ENCODE assay signal across 8 mouse cellular contexts in genomic region chr17:44738121-44738637, GRCm38 (mm10). TPM values are rescaled to one million over a fixed set of nuclear protein-coding genes. Genes with fewer than 3 reads are reported as not detected.
A peak's percentile ranks its signal among the peaks of the same experiment; 100 is the strongest.
DNase-seq lines count a peak whose midpoint lies in the region; ATAC-seq lines count a peak whose summit lies in the region.

No protein-coding gene starts in this region.

- no peaks in the 10 kb centered on the region for H3K9me3 ChIP-seq in kidney, embryonic 16.5 days (ENCODE audit: low read length)
- no peaks in the 10 kb centered on the region for H3K9me3 ChIP-seq in forebrain, embryonic 14.5 days (replicated peaks; ENCODE audit: control insufficient read depth, low read length)
- no peaks in the 10 kb centered on the region for H3K9me3 ChIP-seq in liver, embryonic 16.5 days (replicated peaks; ENCODE audit: control insufficient read depth, low read length)

- peaks cover 32% of the 10 kb centered on the region for H3K4me1 ChIP-seq in kidney, embryonic 16.5 days (ENCODE audit: insufficient read depth, low read length)
- H3K4me1 ChIP-seq in forebrain, embryonic 14.5 days (ENCODE audit: control insufficient read depth, insufficient read depth, low read length), result peaks cover 10% of the 10 kb centered on the region; the same call in 1 of the 2 replicates
- H3K4me1 ChIP-seq in liver, embryonic 16.5 days (ENCODE audit: control insufficient read depth, low read depth, low read length), result no peaks in the 10 kb centered on the region; the same call in none of the 2 replicates

- peaks cover 60% of the 10 kb centered on the region for H3K27me3 ChIP-seq in kidney, embryonic 16.5 days (ENCODE audit: insufficient read depth, low read length)
- peaks cover 68% of the 10 kb centered on the region for H3K27me3 ChIP-seq in forebrain, embryonic 14.5 days (replicated peaks; ENCODE audit: control insufficient read depth, insufficient read depth, low read length)
- H3K27me3 ChIP-seq in liver, embryonic 16.5 days (ENCODE audit: control insufficient read depth, insufficient read depth, low read depth, low read length), result peaks cover 65% of the 10 kb centered on the region

- ATAC-seq in kidney, embryonic 16.5 days (ENCODE audit: low FRiP score, low TSS enrichment), result no peak
- no peak for ATAC-seq in forebrain, embryonic 14.5 days
- no peak for ATAC-seq in liver, embryonic 16.5 days (ENCODE audit: low read depth)
- no peak for ATAC-seq in monocyte, adult 5-6 weeks (replicated peaks; ENCODE audit: insufficient number of reproducible peaks, low FRiP score, low TSS enrichment, poor library complexity, severe bottlenecking)

- no peak overlapping the region for H3K27ac ChIP-seq in kidney, embryonic 16.5 days (ENCODE audit: low read length)
- H3K27ac ChIP-seq in forebrain, embryonic 14.5 days (ENCODE audit: low read depth, low read length), result no peak overlapping the region
- H3K27ac ChIP-seq in liver, embryonic 16.5 days (ENCODE audit: low read length), result no peak overlapping the region

- H3K36me3 ChIP-seq in kidney, embryonic 16.5 days (ENCODE audit: insufficient read depth, low read length), result no peaks in the 10 kb centered on the region
- no peaks in the 10 kb centered on the region for H3K36me3 ChIP-seq in forebrain, embryonic 14.5 days (ENCODE audit: control insufficient read depth, insufficient read depth, low read length)
- H3K36me3 ChIP-seq in liver, embryonic 16.5 days (ENCODE audit: control insufficient read depth, insufficient read depth), result no peaks in the 10 kb centered on the region

- DNase-seq in kidney, postnatal 25 days, result no peak
- peak; percentile 78 for DNase-seq in Muller cell, postnatal 12 days (ENCODE audit: inconsistent ontology term)
- peak; percentile 22 for DNase-seq in forebrain, embryonic 14.5 days (ENCODE audit: low spot score)
- no peak for DNase-seq in cerebellum, adult 9-10 months
- DNase-seq in lung, postnatal 4 days, result no peak

- peak overlapping the region; percentile 26 for H3K4me3 ChIP-seq in kidney, embryonic 16.5 days (ENCODE audit: low read length)
- no peak overlapping the region for H3K4me3 ChIP-seq in forebrain, embryonic 14.5 days (ENCODE audit: low read depth, low read length)
- H3K4me3 ChIP-seq in liver, embryonic 16.5 days (ENCODE audit: low read depth, low read length), result peak overlapping the region; percentile 17; the same call in 1 of the 2 replicates

- 6% methylated on average over 15 of the region's 22 CpGs for WGBS in kidney, embryonic 16.5 days
- 1% methylated on average over 21 of the region's 22 CpGs for WGBS in forebrain, embryonic 14.5 days
- WGBS in liver, embryonic 16.5 days (ENCODE audit: insufficient replicate concordance), result 0% methylated on average over 16 of the region's 22 CpGs

- peak overlapping the region; percentile 49 for H3K4me2 ChIP-seq in kidney, embryonic 16.5 days (replicated peaks; ENCODE audit: low read depth, low read length)
- no peak overlapping the region for H3K4me2 ChIP-seq in forebrain, embryonic 14.5 days (ENCODE audit: low read length)
- H3K4me2 ChIP-seq in liver, embryonic 16.5 days (ENCODE audit: low read depth, low read length), result peak overlapping the region; percentile 42; the same call in 1 of the 2 replicates

- no peak overlapping the region for H3K9ac ChIP-seq in kidney, embryonic 16.5 days (replicated peaks; ENCODE audit: low read length)
- no peak overlapping the region for H3K9ac ChIP-seq in forebrain, embryonic 14.5 days (ENCODE audit: low read length)
- no peak overlapping the region for H3K9ac ChIP-seq in liver, embryonic 16.5 days (ENCODE audit: low read depth, low read length)

RNA-seq across cellular contexts. Expression of gene Supt3, which starts 38.8 kb away (rescaled TPM):
- polyA plus RNA-seq in kidney, embryonic 16.5 days (2015; fragmentation: Nextera tagmentation; extraction: Ambion mirVana), result 20.7 and 23.6 TPM in 2 replicates
- polyA plus RNA-seq in forebrain, embryonic 14.5 days (2014; fragmentation: Nextera tagmentation; extraction: Ambion mirVana), result 19.0 and 21.3 TPM in 2 replicates
- polyA plus RNA-seq in liver, embryonic 16.5 days (2015; fragmentation: Nextera tagmentation; extraction: Ambion mirVana), result 6.0 and 6.2 TPM in 2 replicates
- 4.9 to 9.2 TPM (median 7.2 TPM) in 3 replicates for total RNA-seq in monocyte, adult 5-6 weeks (2017)

Comparison
In these comparisons a context has a peak if more than half of its experiments do, and no peak if none do; other contexts are left out.
1. DNase-seq: peak in Muller cell, postnatal 12 days (single experiment) and forebrain, embryonic 14.5 days (single experiment); none in kidney, postnatal 25 days (0 of 2), cerebellum, adult 9-10 months (single experiment) and lung, postnatal 4 days (0 of 2).